Mouse (Mus musculus) liver, postnatal 0 days (tissue): ENCODE measurements at regions not wholly inside any gene's neighbourhood (a gene's known extent, or its start where the extent isn't known, plus 50 kb on each side); places are given as distances from the start of the nearest gene placed in this dataset.

ENCODE experiments used
- CTCF ChIP-seq: sonication (generic); IDR thresholded peaks from 2 replicates; pipeline ENCODE4 v1.5.1; 2016; ENCODE audit warnings: antibody characterized with exemption, low read depth
- EP300 ChIP-seq: IDR thresholded peaks from 2 replicates; pipeline ENCODE4 v1.6.1; 2016; ENCODE audit warnings: antibody characterized with exemption, low read depth, mild to moderate bottlenecking

DNA sequence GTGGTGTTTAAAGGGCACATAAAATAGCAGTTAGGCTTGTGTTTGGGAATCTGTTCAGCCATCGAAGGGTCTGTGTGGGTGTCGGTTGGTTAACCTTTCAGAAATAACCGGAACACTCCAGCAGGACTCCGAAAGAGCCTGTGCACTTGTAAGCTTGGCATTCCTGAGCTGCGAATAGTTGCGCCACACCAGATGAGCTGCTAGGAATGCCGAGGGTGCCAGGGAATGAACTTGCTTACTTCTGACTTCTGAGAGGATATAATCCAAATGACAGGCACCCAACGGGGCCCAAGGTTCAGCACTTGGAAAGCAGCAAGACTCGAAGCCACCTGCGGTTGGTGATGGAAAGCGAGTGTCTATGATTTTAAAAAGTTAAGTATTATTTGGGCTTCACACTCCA, 179.1 kb upstream of the Ddhd1 start:
- TF ChIP-seq CTCF (no peak), EP300 (no peak)
